ENCODE assay signal across 35 mouse cellular contexts in the genomic region with DNA sequence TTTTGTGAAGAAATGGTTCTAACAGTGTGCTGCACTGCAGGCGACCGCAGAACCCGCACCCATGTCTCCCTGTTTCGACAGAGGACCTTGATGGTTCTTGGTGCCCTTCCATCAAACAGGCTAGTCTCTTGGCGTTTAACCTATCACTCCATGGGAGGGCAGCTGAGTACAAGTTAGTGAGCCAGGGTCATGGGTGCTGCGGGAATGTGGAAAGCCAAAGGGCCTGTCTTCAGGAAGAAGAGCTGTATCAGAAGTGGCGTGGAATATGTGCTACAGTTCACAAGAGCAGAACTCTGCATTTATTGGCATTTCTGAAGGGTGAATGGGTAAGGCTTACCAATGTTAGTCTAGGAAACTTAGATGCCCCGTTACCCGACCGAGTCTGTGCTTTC. TPM values are rescaled to one million over a fixed set of nuclear protein-coding genes. Genes with fewer than 3 reads are reported as not detected.
DNase-seq lines count a peak whose midpoint lies in the region; ATAC-seq and TF ChIP-seq lines count a peak whose summit lies in the region.
"Had no signal": no experiment of that assay in that cellular context is flagged by ENCODE, and none has a peak within 500 bp of the region (broad histone marks: within the 10 kb centered on the region; RNA-seq: fewer than 3 reads in every experiment).

No protein-coding gene starts in this region.

- no peaks in the 10 kb centered on the region for H3K27me3 ChIP-seq in stomach, embryonic 16.5 days (ENCODE audit: control insufficient read depth, insufficient read depth, low read length)
- H3K27me3 ChIP-seq in stomach, postnatal 0 days (ENCODE audit: control insufficient read depth, insufficient read depth, low read length): no peaks in the 10 kb centered on the region
- H3K27me3 ChIP-seq in liver, embryonic 12.5 days (replicated peaks): no peaks in the 10 kb centered on the region
- no peaks in the 10 kb centered on the region for H3K27me3 ChIP-seq in liver, postnatal 0 days (ENCODE audit: insufficient read depth, low read length)
- no peaks in the 10 kb centered on the region for H3K27me3 ChIP-seq in kidney, embryonic 14.5 days (ENCODE audit: control insufficient read depth, insufficient read depth, low read length)
- H3K27me3 ChIP-seq: hindbrain, embryonic 12.5 days; lung, embryonic 15.5 days; midbrain, embryonic 13.5 days had no signal

- H3K4me1 ChIP-seq in stomach, embryonic 16.5 days (ENCODE audit: control insufficient read depth, insufficient read depth, low read length): peaks cover 8% of the 10 kb centered on the region
- no peaks in the 10 kb centered on the region for H3K4me1 ChIP-seq in stomach, postnatal 0 days (replicated peaks; ENCODE audit: control insufficient read depth, insufficient read depth)
- peaks cover 55% of the 10 kb centered on the region for H3K4me1 ChIP-seq in liver, embryonic 12.5 days
- peaks cover 29% of the 10 kb centered on the region for H3K4me1 ChIP-seq in liver, postnatal 0 days (ENCODE audit: insufficient read depth)
- 0 out of 2 replicates have a peak, but pooled peaks cover 2% of the 10 kb centered on the region for H3K4me1 ChIP-seq in kidney, embryonic 14.5 days (ENCODE audit: control insufficient read depth, insufficient read depth, low read length)
- H3K4me1 ChIP-seq: hindbrain, embryonic 12.5 days; midbrain, embryonic 13.5 days had no signal

- 0 out of 2 replicates have a peak, but pooled peaks cover 24% of the 10 kb centered on the region for H3K36me3 ChIP-seq in stomach, embryonic 16.5 days (ENCODE audit: control insufficient read depth, insufficient read depth, low read length)
- H3K36me3 ChIP-seq in stomach, postnatal 0 days (ENCODE audit: control insufficient read depth, insufficient read depth, low read length): peaks cover 4% of the 10 kb centered on the region
- peaks cover 45% of the 10 kb centered on the region for H3K36me3 ChIP-seq in liver, embryonic 12.5 days
- peaks cover 33% of the 10 kb centered on the region for H3K36me3 ChIP-seq in liver, postnatal 0 days (replicated peaks; ENCODE audit: insufficient read depth, low read length)
- H3K36me3 ChIP-seq in kidney, embryonic 14.5 days (ENCODE audit: control insufficient read depth, insufficient read depth, low read length): peaks cover 51% of the 10 kb centered on the region

- no peak for ATAC-seq in stomach, embryonic 16.5 days (ENCODE audit: insufficient read depth, low FRiP score)
- ATAC-seq in stomach, postnatal 0 days (ENCODE audit: low FRiP score, low TSS enrichment): no peak
- no peak for ATAC-seq in liver, embryonic 12.5 days
- ATAC-seq in liver, postnatal 0 days: no peak
- ATAC-seq in kidney, embryonic 14.5 days (ENCODE audit: low FRiP score, low TSS enrichment): no peak
- ATAC-seq: activated CD4-positive, CD25-positive, alpha-beta regulatory T cell, adult 4 months; forebrain, embryonic 16.5 days; midbrain, embryonic 13.5 days had no signal

- H3K4me3 ChIP-seq in stomach, embryonic 16.5 days (replicated peaks; ENCODE audit: low read length): no peak overlapping the region
- H3K4me3 ChIP-seq in stomach, postnatal 0 days (ENCODE audit: low read depth, low read length): no peak overlapping the region
- no peak overlapping the region for H3K4me3 ChIP-seq in liver, embryonic 12.5 days
- no peak overlapping the region for H3K4me3 ChIP-seq in liver, postnatal 0 days (ENCODE audit: low read depth, low read length)
- no peak overlapping the region for H3K4me3 ChIP-seq in kidney, embryonic 14.5 days (ENCODE audit: low read length)
- H3K4me3 ChIP-seq: erythroblast, embryonic 14.5 days; hindbrain, embryonic 12.5 days; layer of hippocampus, adult 2 months; left cerebral cortex, adult 2 months; lung, embryonic 15.5 days; midbrain, embryonic 13.5 days had no signal

- peak overlapping the region; percentile 51; the same call in 1 of the 2 replicates for H3K27ac ChIP-seq in stomach, embryonic 16.5 days (ENCODE audit: low read length)
- no peak overlapping the region for H3K27ac ChIP-seq in stomach, postnatal 0 days (replicated peaks)
- peak overlapping the region; percentile 75 for H3K27ac ChIP-seq in liver, embryonic 12.5 days
- H3K27ac ChIP-seq in liver, postnatal 0 days (ENCODE audit: low read depth): peak overlapping the region; percentile 95
- H3K27ac ChIP-seq in kidney, embryonic 14.5 days (ENCODE audit: low read depth, low read length): no peak overlapping the region
- H3K27ac ChIP-seq: hindbrain, embryonic 12.5 days; layer of hippocampus, adult 2 months; left cerebral cortex, adult 2 months; lung, embryonic 15.5 days; midbrain, embryonic 13.5 days had no signal

- no peak overlapping the region for H3K9ac ChIP-seq in stomach, embryonic 16.5 days (ENCODE audit: low read length)
- H3K9ac ChIP-seq in stomach, postnatal 0 days (ENCODE audit: low read length): no peak overlapping the region
- peak overlapping the region; percentile 32; the same call in 1 of the 2 replicates for H3K9ac ChIP-seq in liver, embryonic 12.5 days
- H3K9ac ChIP-seq in liver, postnatal 0 days (replicated peaks): peak overlapping the region; percentile 16; the same call in 1 of the 2 replicates
- no peak overlapping the region for H3K9ac ChIP-seq in kidney, embryonic 14.5 days (ENCODE audit: low read depth, low read length)
- H3K9ac ChIP-seq: hindbrain, embryonic 12.5 days; lung, embryonic 15.5 days; midbrain, embryonic 13.5 days had no signal

- intact Hi-C loops in heart, postnatal 10 days (cut with DNase I): no loop called here
- intact Hi-C loops in left cerebral cortex, postnatal 25 days (cut with DNase I): no loop called here

- H3K9me3 ChIP-seq in stomach, embryonic 16.5 days (replicated peaks; ENCODE audit: control insufficient read depth, low read length): no peaks in the 10 kb centered on the region
- H3K9me3 ChIP-seq in stomach, postnatal 0 days (ENCODE audit: control insufficient read depth, low read length): no peaks in the 10 kb centered on the region
- no peaks in the 10 kb centered on the region for H3K9me3 ChIP-seq in liver, embryonic 12.5 days (replicated peaks)
- H3K9me3 ChIP-seq in liver, postnatal 0 days (ENCODE audit: low read length): no peaks in the 10 kb centered on the region
- no peaks in the 10 kb centered on the region for H3K9me3 ChIP-seq in kidney, embryonic 14.5 days (ENCODE audit: control insufficient read depth, low read length)
- H3K9me3 ChIP-seq: hindbrain, embryonic 12.5 days; lung, embryonic 15.5 days; midbrain, embryonic 13.5 days had no signal

- no peak overlapping the region for H3K4me2 ChIP-seq in stomach, embryonic 16.5 days (ENCODE audit: low read depth, low read length)
- no peak overlapping the region for H3K4me2 ChIP-seq in stomach, postnatal 0 days (replicated peaks; ENCODE audit: low read depth)
- H3K4me2 ChIP-seq in liver, embryonic 12.5 days: peak overlapping the region; percentile 44
- H3K4me2 ChIP-seq in liver, postnatal 0 days (ENCODE audit: low read depth, low read length): no peak overlapping the region
- H3K4me2 ChIP-seq in kidney, embryonic 14.5 days (replicated peaks; ENCODE audit: low read depth, low read length): no peak overlapping the region
- H3K4me2 ChIP-seq: heart, embryonic 11.5 days; hindbrain, embryonic 12.5 days; lung, embryonic 15.5 days; midbrain, embryonic 13.5 days had no signal

- no peak for TF ChIP-seq EP300 in stomach, postnatal 0 days (optimal IDR thresholded peaks at IDR 0.05)
- TF ChIP-seq EP300 in liver, postnatal 0 days (IDR thresholded peaks at IDR 0.05; ENCODE audit: low read depth): no peak

- DNase-seq in heart, adult 8-10 months (ENCODE audit: low spot score): peak; percentile 20
- no peak for DNase-seq in heart, postnatal 10 days
- DNase-seq in stomach, postnatal 0 days (ENCODE audit: low spot score): no peak
- no peak for DNase-seq in liver, postnatal 0 days
- DNase-seq in left cerebral cortex, postnatal 25 days (ENCODE audit: low spot score in 2 of 2): no peak
- DNase-seq: B cell, adult 2 months; heart, postnatal 14 days; kidney, adult 18-20 months; left cerebral cortex, postnatal 4 days; thymus, postnatal 14 days had no signal

- no peak for TF ChIP-seq CTCF in stomach, postnatal 0 days (IDR thresholded peaks at IDR 0.05; ENCODE audit: low read depth)
- no peak for TF ChIP-seq CTCF in liver, postnatal 0 days (IDR thresholded peaks at IDR 0.05; ENCODE audit: low read depth)

- 84% methylated on average over 10 of the region's 10 CpGs for WGBS in stomach, embryonic 16.5 days
- WGBS in stomach, postnatal 0 days: 94% methylated on average over 10 of the region's 10 CpGs
- 67% methylated on average over 10 of the region's 10 CpGs for WGBS in liver, embryonic 12.5 days (ENCODE audit: insufficient replicate concordance)
- 60% methylated on average over 10 of the region's 10 CpGs for WGBS in liver, postnatal 0 days (ENCODE audit: insufficient replicate concordance)
- 94% methylated on average over 10 of the region's 10 CpGs for WGBS in kidney, embryonic 14.5 days

RNA-seq across cellular contexts. Expression of gene Apoa1, which starts 13.4 kb away (rescaled TPM):
- not detected for total RNA-seq in heart, adult 8-10 months (2022)
- under 1 TPM; 0.26 to 0.50 TPM for total RNA-seq in heart, postnatal 10 days (2021)
- polyA plus RNA-seq in stomach, embryonic 16.5 days (2015; fragmentation: Nextera tagmentation; extraction: Ambion mirVana): 510 and 643 TPM in 2 replicates
- polyA plus RNA-seq in stomach, postnatal 0 days (2015; fragmentation: Nextera tagmentation; extraction: Ambion mirVana): 318 and 335 TPM in 2 replicates
- 1,440 and 1,454 TPM in 2 replicates for polyA plus RNA-seq in liver, embryonic 12.5 days (2016; fragmentation: Nextera tagmentation; extraction: Ambion mirVana)
- polyA plus RNA-seq in liver, postnatal 0 days (2015; fragmentation: Nextera tagmentation; extraction: Ambion mirVana): 27,203 and 27,647 TPM in 2 replicates
- polyA plus RNA-seq in kidney, embryonic 14.5 days (2014; fragmentation: Nextera tagmentation; extraction: Ambion mirVana): 2.6 and 3.1 TPM in 2 replicates
- total RNA-seq in left cerebral cortex, postnatal 25 days (2021): not detected
- total RNA-seq: common myeloid progenitor, adult 5-6 weeks; layer of hippocampus, adult 2 months; left cerebral cortex, adult 2 months; megakaryocyte-erythroid progenitor cell, adult 5-6 weeks; monocyte, adult 5-6 weeks had no signal
- polyA plus RNA-seq: activated CD4-positive, CD25-positive, alpha-beta regulatory T cell, adult 4 months had no signal

RNA-seq across cellular contexts. Expression of gene Apoc3, which starts 20.5 kb away (rescaled TPM):
- not detected for total RNA-seq in heart, adult 8-10 months (2022)
- not detected for total RNA-seq in heart, postnatal 10 days (2021)
- 64.3 and 64.4 TPM in 2 replicates for polyA plus RNA-seq in stomach, embryonic 16.5 days (2015; fragmentation: Nextera tagmentation; extraction: Ambion mirVana)
- polyA plus RNA-seq in stomach, postnatal 0 days (2015; fragmentation: Nextera tagmentation; extraction: Ambion mirVana): 0.58 and 1.2 TPM in 2 replicates
- 2.1 and 2.4 TPM in 2 replicates for polyA plus RNA-seq in liver, embryonic 12.5 days (2016; fragmentation: Nextera tagmentation; extraction: Ambion mirVana)
- 453 and 541 TPM in 2 replicates for polyA plus RNA-seq in liver, postnatal 0 days (2015; fragmentation: Nextera tagmentation; extraction: Ambion mirVana)
- not detected in 2 replicates for polyA plus RNA-seq in kidney, embryonic 14.5 days (2014; fragmentation: Nextera tagmentation; extraction: Ambion mirVana)
- 1 to 10 TPM; 1.2 to 1.6 TPM for total RNA-seq in left cerebral cortex, postnatal 25 days (2021)
- total RNA-seq: common myeloid progenitor, adult 5-6 weeks; heart, postnatal 14 days; layer of hippocampus, postnatal 14 days; left cerebral cortex, postnatal 4 days; megakaryocyte-erythroid progenitor cell, adult 5-6 weeks; monocyte, adult 5-6 weeks had no signal
- polyA plus RNA-seq: activated CD4-positive, CD25-positive, alpha-beta regulatory T cell, adult 4 months; embryonic facial prominence, embryonic 14.5 days; erythroblast, embryonic 14.5 days; forebrain, embryonic 11.5 days; forebrain, embryonic 16.5 days; heart, embryonic 11.5 days; hindbrain, embryonic 12.5 days; limb, embryonic 14.5 days; lung, embryonic 15.5 days; midbrain, embryonic 13.5 days; neural tube, embryonic 14.5 days; stomach, embryonic 14.5 days had no signal

RNA-seq across cellular contexts. Expression of gene Apoa4, which starts 25.6 kb away (rescaled TPM):
- not detected for total RNA-seq in heart, adult 8-10 months (2022)
- total RNA-seq in heart, postnatal 10 days (2021): not detected
- polyA plus RNA-seq in stomach, embryonic 16.5 days (2015; fragmentation: Nextera tagmentation; extraction: Ambion mirVana): 196 and 228 TPM in 2 replicates
- 13.7 and 20.3 TPM in 2 replicates for polyA plus RNA-seq in stomach, postnatal 0 days (2015; fragmentation: Nextera tagmentation; extraction: Ambion mirVana)
- not detected in 2 replicates for polyA plus RNA-seq in liver, embryonic 12.5 days (2016; fragmentation: Nextera tagmentation; extraction: Ambion mirVana)
- 256 and 423 TPM in 2 replicates for polyA plus RNA-seq in liver, postnatal 0 days (2015; fragmentation: Nextera tagmentation; extraction: Ambion mirVana)
- polyA plus RNA-seq in kidney, embryonic 14.5 days (2014; fragmentation: Nextera tagmentation; extraction: Ambion mirVana): not detected in 2 replicates
- not detected for total RNA-seq in left cerebral cortex, postnatal 25 days (2021)
- total RNA-seq: common myeloid progenitor, adult 5-6 weeks; gastrocnemius, adult 8-10 months; layer of hippocampus, adult 2 months; layer of hippocampus, postnatal 14 days; left cerebral cortex, adult 2 months; left cerebral cortex, postnatal 4 days; megakaryocyte-erythroid progenitor cell, adult 5-6 weeks; monocyte, adult 5-6 weeks had no signal
- polyA plus RNA-seq: activated CD4-positive, CD25-positive, alpha-beta regulatory T cell, adult 4 months; erythroblast, embryonic 14.5 days; forebrain, embryonic 11.5 days; forebrain, embryonic 16.5 days; gonadal fat pad, adult 2 months; heart, embryonic 11.5 days; hindbrain, embryonic 12.5 days; neural tube, embryonic 14.5 days had no signal

RNA-seq across cellular contexts. Expression of gene Apoa5, which starts 53.5 kb away (rescaled TPM):
- not detected for total RNA-seq in heart, adult 8-10 months (2022)
- not detected for total RNA-seq in heart, postnatal 10 days (2021)
- 0.49 TPM in 1 of 2 replicates, not detected in the other for polyA plus RNA-seq in stomach, embryonic 16.5 days (2015; fragmentation: Nextera tagmentation; extraction: Ambion mirVana)
- polyA plus RNA-seq in stomach, postnatal 0 days (2015; fragmentation: Nextera tagmentation; extraction: Ambion mirVana): 0.47 and 1.0 TPM in 2 replicates
- polyA plus RNA-seq in liver, embryonic 12.5 days (2016; fragmentation: Nextera tagmentation; extraction: Ambion mirVana): 0.25 and 0.33 TPM in 2 replicates
- 771 and 869 TPM in 2 replicates for polyA plus RNA-seq in liver, postnatal 0 days (2015; fragmentation: Nextera tagmentation; extraction: Ambion mirVana)
- polyA plus RNA-seq in kidney, embryonic 14.5 days (2014; fragmentation: Nextera tagmentation; extraction: Ambion mirVana): not detected in 2 replicates
- total RNA-seq in left cerebral cortex, postnatal 25 days (2021): not detected
- total RNA-seq: common myeloid progenitor, adult 5-6 weeks; heart, postnatal 14 days; layer of hippocampus, adult 2 months; layer of hippocampus, postnatal 14 days; left cerebral cortex, adult 2 months; left cerebral cortex, postnatal 4 days; megakaryocyte-erythroid progenitor cell, adult 5-6 weeks; monocyte, adult 5-6 weeks had no signal
- polyA plus RNA-seq: activated CD4-positive, CD25-positive, alpha-beta regulatory T cell, adult 4 months; embryonic facial prominence, embryonic 14.5 days; erythroblast, embryonic 14.5 days; forebrain, embryonic 11.5 days; forebrain, embryonic 16.5 days; heart, embryonic 11.5 days; kidney, embryonic 16.5 days; limb, embryonic 14.5 days; lung, embryonic 15.5 days; midbrain, embryonic 13.5 days; neural tube, embryonic 14.5 days; stomach, embryonic 14.5 days; urinary bladder, adult 2 months had no signal

RNA-seq across cellular contexts. Expression of gene Zpr1, which starts 57.9 kb away (rescaled TPM):
- 10 to 100 TPM; 18.3 to 25.1 (median 20.9) TPM for total RNA-seq in heart, adult 8-10 months (2022)
- total RNA-seq in heart, postnatal 10 days (2021): 10 to 100 TPM; 22.1 to 22.8 TPM
- polyA plus RNA-seq in stomach, embryonic 16.5 days (2015; fragmentation: Nextera tagmentation; extraction: Ambion mirVana): 48.5 and 51.8 TPM in 2 replicates
- polyA plus RNA-seq in stomach, postnatal 0 days (2015; fragmentation: Nextera tagmentation; extraction: Ambion mirVana): 30.8 and 32.6 TPM in 2 replicates
- 55.4 and 56.0 TPM in 2 replicates for polyA plus RNA-seq in liver, embryonic 12.5 days (2016; fragmentation: Nextera tagmentation; extraction: Ambion mirVana)
- polyA plus RNA-seq in liver, postnatal 0 days (2015; fragmentation: Nextera tagmentation; extraction: Ambion mirVana): 20.6 and 21.8 TPM in 2 replicates
- 55.0 and 64.2 TPM in 2 replicates for polyA plus RNA-seq in kidney, embryonic 14.5 days (2014; fragmentation: Nextera tagmentation; extraction: Ambion mirVana)
- total RNA-seq in left cerebral cortex, postnatal 25 days (2021): 10 to 100 TPM; 31.9 to 34.1 TPM

Comparison
In these comparisons a context has a peak if more than half of its experiments do, and no peak if none do; other contexts are left out.
1. H3K27ac ChIP-seq: peak in stomach, embryonic 16.5 days (single experiment), liver, embryonic 12.5 days (single experiment) and liver, postnatal 0 days (single experiment); none in stomach, postnatal 0 days (single experiment) and kidney, embryonic 14.5 days (single experiment).
2. RNA of gene Apoc3, which starts 20.5 kb away (polyA plus RNA-seq): 453 to 541 TPM in liver, postnatal 0 days and 64.3 to 64.4 TPM in stomach, embryonic 16.5 days; 2.1 to 2.4 TPM in liver, embryonic 12.5 days, 0.58 to 1.2 TPM in stomach, postnatal 0 days and not detected in kidney, embryonic 14.5 days; every median in the first group is over 10 times any median in the second.
3. RNA of gene Apoa4, which starts 25.6 kb away (polyA plus RNA-seq): 256 to 423 TPM in liver, postnatal 0 days, 196 to 228 TPM in stomach, embryonic 16.5 days and 13.7 to 20.3 TPM in stomach, postnatal 0 days; not detected in liver, embryonic 12.5 days and not detected in kidney, embryonic 14.5 days; every median in the first group is over 10 times any median in the second.
4. H3K9ac ChIP-seq: peak in liver, embryonic 12.5 days (single experiment) and liver, postnatal 0 days (single experiment); none in stomach, embryonic 16.5 days (single experiment), stomach, postnatal 0 days (single experiment) and kidney, embryonic 14.5 days (single experiment).
5. RNA of gene Apoa1, which starts 13.4 kb away (polyA plus RNA-seq): 27,203 to 27,647 TPM in liver, postnatal 0 days, 1,440 to 1,454 TPM in liver, embryonic 12.5 days, 510 to 643 TPM in stomach, embryonic 16.5 days and 318 to 335 TPM in stomach, postnatal 0 days; 2.6 to 3.1 TPM in kidney, embryonic 14.5 days; every median in the first group is over 10 times any median in the second.